Mouse (Mus musculus): ENCODE data around the gene Itpr3. TPM values are rescaled to one million over a fixed set of nuclear protein-coding genes. Genes with fewer than 3 reads are reported as not detected.
A peak's percentile ranks its signal among the peaks of the same experiment; 100 is the strongest.

Itpr3 gene
- total RNA-seq, 2 experiments from 2014 or later: 1.9 to 2.1 TPM

GRCm38 (mm10) chr17:27118676-27119539, 61.8 kb downstream of the Itpr3 start:
- H3K4me3 ChIP-seq: no peak overlapping the region
- DNase-seq: no peak
- intact Hi-C loops (cut with DNase I): no loop called here
- no peak for TF ChIP-seq CTCF (IDR thresholded peaks at IDR 0.05)
- H3K27ac ChIP-seq: no peak overlapping the region

DNA sequence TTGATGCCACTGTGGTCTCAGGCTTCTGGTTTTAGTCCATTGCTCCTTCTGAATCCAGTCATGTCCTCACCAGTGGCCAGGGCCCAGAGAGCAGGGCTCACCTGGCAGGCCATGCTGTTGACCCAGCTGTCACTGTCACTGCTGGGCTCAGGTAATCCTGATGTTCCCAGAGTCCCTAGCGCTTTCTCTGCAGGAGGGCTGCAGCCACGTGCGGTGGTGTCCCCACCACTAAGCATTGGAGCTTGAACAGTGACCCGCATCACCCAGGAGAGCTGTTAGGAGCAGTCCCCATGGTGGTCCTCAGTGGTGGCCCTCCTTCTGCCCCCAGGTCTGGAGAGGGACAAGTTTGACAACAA, 62.4 kb downstream of the Itpr3 start:
- intact Hi-C loops (cut with DNase I): no loop called here

DNA sequence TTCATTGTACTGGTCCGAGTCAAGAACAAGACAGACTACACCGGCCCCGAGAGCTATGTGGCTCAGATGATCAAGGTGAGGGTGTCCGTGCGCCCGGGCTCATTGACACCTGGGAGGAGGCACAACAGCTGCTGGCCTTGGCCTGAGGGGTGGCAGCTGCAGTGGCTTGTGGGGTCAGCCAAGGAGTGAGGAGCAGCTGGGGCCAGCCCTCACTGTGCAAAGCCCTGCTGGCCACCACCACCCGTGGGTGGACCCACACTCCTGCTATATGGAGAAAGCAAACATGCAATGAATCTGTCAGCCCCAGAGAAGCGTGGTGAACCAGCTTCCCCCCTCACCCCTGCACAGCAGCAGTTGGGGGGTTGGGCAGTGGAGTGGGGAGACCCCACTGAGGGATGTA, 62.9 kb downstream of the Itpr3 start:
- no peak for TF ChIP-seq CTCF (IDR thresholded peaks at IDR 0.05)
- no peak overlapping the region for H3K4me3 ChIP-seq
- no peak for DNase-seq
- H3K27ac ChIP-seq: no peak overlapping the region
- intact Hi-C loops (cut with DNase I): no loop called here

More for the DNA sequence above, 62.4 kb downstream of the Itpr3 start:
- TF ChIP-seq CTCF (IDR thresholded peaks at IDR 0.05): no peak
- DNase-seq: no peak
- Histone ChIP-seq H3K27ac (no peak overlapping the region), H3K4me3 (no peak overlapping the region)

- no peak overlapping the region for H3K27ac ChIP-seq
- peak; percentile 90 for TF ChIP-seq CTCF (IDR thresholded peaks at IDR 0.05)
- 0 out of 2 replicates have a peak overlapping the region, but pooled peaks have one; percentile 11 for H3K4me3 ChIP-seq
- peak; percentile 88 for DNase-seq
- intact Hi-C loops (cut with DNase I): no loop called here
Observed at GRCm38 (mm10) chr17:27120561-27121024, 63.5 kb downstream of the Itpr3 start.

GRCm38 (mm10) chr17:27121266-27121665, 64.2 kb downstream of the Itpr3 start:
- no peak for TF ChIP-seq CTCF (IDR thresholded peaks at IDR 0.05)
- intact Hi-C loops (cut with DNase I): no loop called here
- DNase-seq: no peak
- Histone ChIP-seq H3K27ac (no peak overlapping the region), H3K4me3 (no peak overlapping the region)

DNA sequence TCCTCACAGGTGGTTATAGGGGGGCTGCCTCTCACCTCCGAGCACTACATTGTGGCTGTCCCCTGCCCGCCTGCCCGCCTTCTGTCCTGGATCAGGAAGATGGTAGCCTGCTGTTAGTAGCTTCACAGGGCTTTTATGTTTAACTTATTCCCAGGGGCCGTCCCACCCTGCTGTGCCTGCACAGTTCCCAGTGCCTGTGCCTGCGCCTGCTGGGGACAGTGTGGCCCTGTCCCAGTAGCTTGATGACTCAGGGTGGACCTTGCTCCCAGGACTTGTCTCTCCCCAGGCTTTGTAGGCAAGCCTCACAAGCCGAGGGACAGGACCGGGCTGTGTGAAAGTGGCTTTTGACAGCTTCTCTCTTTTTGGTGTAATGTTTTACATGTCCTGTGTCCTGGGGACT, 64.7 kb downstream of the Itpr3 start:
- intact Hi-C loops (cut with DNase I): no loop called here
- TF ChIP-seq CTCF (IDR thresholded peaks at IDR 0.05): no peak
- H3K27ac ChIP-seq: no peak overlapping the region
- DNase-seq: no peak
- H3K4me3 ChIP-seq: no peak overlapping the region

GRCm38 (mm10) chr17:27122701-27123100, 65.6 kb downstream of the Itpr3 start:
- TF ChIP-seq CTCF (IDR thresholded peaks at IDR 0.05): no peak
- no peak overlapping the region for H3K4me3 ChIP-seq
- no peak for DNase-seq
- intact Hi-C loops (cut with DNase I): no loop called here
- no peak overlapping the region for H3K27ac ChIP-seq

- Histone ChIP-seq H3K4me3 (no peak overlapping the region), H3K27ac (no peak overlapping the region)
- DNase-seq: no peak
- intact Hi-C loops (cut with DNase I): no loop called here
- no peak for TF ChIP-seq CTCF (IDR thresholded peaks at IDR 0.05)
Observed at GRCm38 (mm10) chr17:27123103-27123502, 66.0 kb downstream of the Itpr3 start.

DNA sequence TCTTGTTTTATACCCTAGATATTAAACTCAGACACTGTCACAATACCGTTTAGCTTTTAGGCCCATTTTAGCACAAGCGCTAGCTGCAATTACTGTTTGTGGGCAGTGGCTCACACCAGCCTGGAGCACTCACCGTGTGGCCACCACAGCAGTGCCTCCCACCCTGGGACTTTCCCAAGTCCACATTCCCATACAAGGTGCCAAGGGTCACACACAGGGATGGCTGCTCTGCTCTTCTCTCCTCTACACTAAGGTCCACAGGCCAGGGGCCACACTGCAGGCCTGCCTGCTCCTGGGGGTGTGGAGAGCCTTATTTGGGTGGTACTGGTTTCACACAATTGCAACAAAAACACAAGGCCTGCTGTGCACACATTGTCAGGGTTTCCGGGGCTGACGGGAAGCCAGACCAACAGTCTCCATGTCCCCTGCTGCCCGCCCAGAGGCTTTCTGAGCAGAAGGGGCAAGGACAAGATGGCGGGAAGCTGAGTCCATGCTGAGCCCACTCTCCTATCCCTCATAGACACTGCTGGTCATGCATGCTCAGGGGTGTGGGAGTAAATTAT, 66.8 kb downstream of the Itpr3 start:
- H3K4me3 ChIP-seq: no peak overlapping the region
- intact Hi-C loops (cut with DNase I): no loop called here
- no peak for DNase-seq
- H3K27ac ChIP-seq: peak overlapping the region; percentile 48
- no peak for TF ChIP-seq CTCF (IDR thresholded peaks at IDR 0.05)

GRCm38 (mm10) chr17:27125185-27125584, 68.1 kb downstream of the Itpr3 start:
- peak; percentile 90 for TF ChIP-seq CTCF (IDR thresholded peaks at IDR 0.05)
- Histone ChIP-seq H3K27ac (peak overlapping the region; percentile 59), H3K4me3 (no peak overlapping the region)
- peak; percentile 86 for DNase-seq
- intact Hi-C loops (cut with DNase I): loop anchor here (1.0 kb wide), 1 partner anchor 92 kb away; no protein-coding TSS in a partner anchor

- intact Hi-C loops (cut with DNase I): loop anchor here (1.0 kb wide), 1 partner anchor 92 kb away; no protein-coding TSS in a partner anchor
- TF ChIP-seq CTCF (IDR thresholded peaks at IDR 0.05): no peak
- H3K27ac ChIP-seq: peak overlapping the region; percentile 59
- DNase-seq: no peak
- no peak overlapping the region for H3K4me3 ChIP-seq
Observed at GRCm38 (mm10) chr17:27125669-27126202, 68.6 kb downstream of the Itpr3 start.

DNA sequence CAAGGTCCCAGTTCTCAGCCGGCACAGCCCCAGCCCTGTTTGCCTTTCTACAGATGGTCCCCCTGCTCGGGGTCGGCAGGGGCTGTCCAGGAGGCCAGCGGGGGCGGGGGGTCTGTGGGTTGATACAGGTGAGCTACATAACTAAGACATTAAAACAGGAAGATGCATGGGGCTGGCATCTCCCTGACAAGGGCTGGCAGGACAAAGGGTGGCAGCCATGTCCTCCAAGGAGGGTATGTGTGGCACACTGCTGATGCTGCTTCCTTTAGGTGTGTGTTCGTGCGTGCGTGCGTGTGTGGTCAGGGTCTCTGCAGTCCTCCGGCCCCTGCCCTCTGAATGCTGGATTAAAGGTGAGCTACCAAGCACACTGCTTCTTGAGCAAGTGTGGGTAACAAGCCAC, 69.9 kb downstream of the Itpr3 start:
- no peak for TF ChIP-seq CTCF (IDR thresholded peaks at IDR 0.05)
- no peak overlapping the region for H3K27ac ChIP-seq
- intact Hi-C loops (cut with DNase I): no loop called here
- no peak overlapping the region for H3K4me3 ChIP-seq
- no peak for DNase-seq

GRCm38 (mm10) chr17:27128189-27128588, 71.1 kb downstream of the Itpr3 start:
- DNase-seq: no peak
- intact Hi-C loops (cut with DNase I): no loop called here
- no peak overlapping the region for H3K27ac ChIP-seq
- TF ChIP-seq CTCF (IDR thresholded peaks at IDR 0.05): no peak
- no peak overlapping the region for H3K4me3 ChIP-seq

All from gastrocnemius, adult 2 months (tissue).